Mouse (Mus musculus): ENCODE data around the gene Nphp1. TPM values are rescaled to one million over a fixed set of nuclear protein-coding genes. Genes with fewer than 3 reads are reported as not detected.

The Nphp1 gene
- polyA plus RNA-seq, 1 experiment from 2014 or later, result 7.7 TPM

DNA sequence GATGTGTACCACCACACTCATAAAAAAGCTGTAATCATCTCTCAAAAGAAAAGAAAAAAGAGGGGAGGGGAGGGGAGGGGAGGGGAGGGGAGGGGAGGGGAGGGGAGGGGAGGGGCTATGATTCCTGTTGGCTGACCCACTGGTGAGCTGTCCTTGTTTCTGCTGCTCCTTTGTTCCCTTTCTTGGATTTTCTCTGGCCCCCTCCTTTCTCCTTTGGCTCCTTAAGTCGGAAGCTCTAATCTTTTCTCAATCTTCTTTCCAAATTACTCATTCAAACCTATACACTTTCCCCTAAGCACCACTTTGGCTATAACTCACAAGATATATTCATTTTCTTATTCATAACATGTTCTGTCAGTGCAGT is 14.1 kb downstream of the Nphp1 start:
- 32% methylated on average over 1 of the region's 1 CpGs for WGBS (ENCODE audit: insufficient replicate concordance)

DNA sequence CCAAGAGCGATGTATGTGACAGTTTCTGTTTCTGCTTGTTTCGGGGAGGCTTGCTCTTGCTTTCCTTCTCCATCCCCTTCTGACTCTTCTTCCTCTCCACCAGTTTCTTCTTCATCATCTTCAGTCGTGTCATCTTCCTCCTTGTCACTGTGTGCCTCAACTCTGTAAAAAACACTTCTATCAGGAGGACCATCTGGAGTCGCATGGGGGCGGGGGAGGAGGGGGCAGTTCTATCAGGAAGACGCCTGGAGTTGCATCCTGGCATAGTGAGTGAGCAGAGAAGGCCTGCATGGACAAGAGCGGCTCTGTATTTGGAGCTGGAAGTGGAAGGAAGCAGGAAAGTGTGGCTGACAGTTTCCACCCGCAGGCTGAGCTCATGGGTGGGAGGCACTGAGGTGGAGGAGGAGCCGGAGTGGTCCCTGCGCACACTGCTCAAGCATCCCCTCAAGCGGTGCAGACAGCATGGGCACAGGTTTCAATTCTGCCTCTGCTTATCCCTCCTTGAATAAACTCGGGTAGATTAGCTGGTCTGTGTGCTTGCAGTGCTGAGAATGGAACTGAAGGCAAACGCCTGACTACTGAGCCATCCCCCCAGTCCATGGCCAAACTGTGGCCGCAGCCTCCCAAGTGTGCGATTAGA is 14.6 kb downstream of the Nphp1 start:
- Histone ChIP-seq H3K4me2 (peak overlapping the region; percentile 60), H3K9me3 (replicated peaks) (no peaks in the 10 kb centered on the region), H3K36me3 (peaks cover 4% of the 10 kb centered on the region; the same call in 1 of the 2 replicates), H3K27me3 (no peaks in the 10 kb centered on the region), H3K9ac (peak overlapping the region; percentile 55), H3K4me1 (replicated peaks) (peaks cover 12% of the 10 kb centered on the region), H3K27ac (peak overlapping the region; percentile 87), H3K4me3 (replicated peaks) (peak overlapping the region; percentile 45)
- ATAC-seq (ENCODE audit: low read depth) (peak; percentile 96), DNase-seq (peak; percentile 25)
- WGBS (ENCODE audit: insufficient replicate concordance), result 42% methylated on average over 15 of the region's 15 CpGs

More for the DNA sequence above, 14.1 kb downstream of the Nphp1 start:
- no peak for ATAC-seq (ENCODE audit: low read depth)
- Histone ChIP-seq H3K9me3 (replicated peaks) (no peaks in the 10 kb centered on the region), H3K4me3 (replicated peaks) (no peak overlapping the region), H3K4me1 (replicated peaks) (peaks cover 12% of the 10 kb centered on the region), H3K9ac (no peak overlapping the region), H3K4me2 (peak overlapping the region; percentile 60), H3K27me3 (no peaks in the 10 kb centered on the region), H3K36me3 (peaks cover 4% of the 10 kb centered on the region; the same call in 1 of the 2 replicates), H3K27ac (peak overlapping the region; percentile 87)
- no peak for DNase-seq

DNA sequence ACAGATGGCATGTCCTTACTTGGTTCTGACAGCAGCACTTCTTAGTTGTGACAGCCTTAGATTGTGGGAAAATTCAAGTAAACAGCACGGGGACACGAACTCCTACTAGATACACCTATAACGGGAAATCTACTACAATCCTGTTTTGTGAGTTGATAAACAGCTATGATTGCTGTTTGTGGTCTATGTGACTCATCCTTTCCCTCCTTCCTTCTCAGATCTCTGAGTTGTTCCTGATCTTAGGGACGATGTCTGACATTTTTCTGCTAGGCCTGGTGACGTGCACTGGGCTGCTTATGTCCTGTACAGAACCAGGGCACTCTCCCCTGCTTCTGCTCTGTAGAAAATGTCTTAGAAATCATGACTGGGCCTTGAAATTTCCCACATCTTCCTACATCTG is 27.1 kb downstream of the Nphp1 start:
- no peak for ATAC-seq (ENCODE audit: low read depth)
- 60% methylated on average over 5 of the region's 5 CpGs for WGBS (ENCODE audit: insufficient replicate concordance)
- H3K4me3 ChIP-seq (replicated peaks), result no peak overlapping the region

DNA sequence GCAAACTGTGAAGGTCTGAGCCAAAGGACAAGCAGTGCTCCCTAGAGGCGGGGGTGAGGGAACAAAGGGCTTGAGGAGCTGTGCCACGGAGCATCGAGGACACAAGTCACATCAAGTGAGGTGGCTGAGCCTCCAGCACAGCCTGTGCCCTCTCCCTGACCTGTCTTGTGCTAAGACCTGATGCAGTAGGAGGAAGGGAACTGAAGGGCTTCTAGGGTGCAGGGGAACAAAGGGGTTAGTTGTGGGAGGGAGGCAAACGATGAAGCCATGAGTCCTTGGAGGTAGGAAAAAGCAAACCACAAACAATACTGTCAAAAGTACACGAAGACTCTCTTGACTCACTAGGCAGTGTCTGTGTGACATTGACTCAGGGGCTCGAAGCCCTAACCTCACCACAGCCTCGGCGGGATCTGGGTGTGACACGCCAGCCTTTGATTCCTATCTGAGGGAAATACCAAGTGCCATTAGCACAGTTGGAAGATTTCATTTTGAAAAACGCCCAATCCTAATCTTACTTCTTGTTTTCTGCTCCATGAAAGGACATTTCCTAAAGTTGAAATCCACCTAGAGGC is 28.2 kb downstream of the Nphp1 start:
- no peaks in the 10 kb centered on the region for H3K9me3 ChIP-seq (replicated peaks)
- DNase-seq (no peak), ATAC-seq (ENCODE audit: low read depth) (no peak)
- H3K4me3 ChIP-seq (replicated peaks), result no peak overlapping the region
- no peaks in the 10 kb centered on the region for H3K27me3 ChIP-seq
- H3K36me3 ChIP-seq, result 0 out of 2 replicates have a peak, but pooled peaks cover 5% of the 10 kb centered on the region
- H3K9ac ChIP-seq, result no peak overlapping the region
- peaks cover 12% of the 10 kb centered on the region; the same call in 1 of the 2 replicates for H3K4me1 ChIP-seq (replicated peaks)
- WGBS (ENCODE audit: insufficient replicate concordance), result 43% methylated on average over 10 of the region's 10 CpGs
- no peak overlapping the region for H3K27ac ChIP-seq
- H3K4me2 ChIP-seq, result no peak overlapping the region

More for the DNA sequence above, 27.1 kb downstream of the Nphp1 start:
- DNase-seq, result no peak
- H3K9ac ChIP-seq, result no peak overlapping the region
- H3K4me1 ChIP-seq (replicated peaks), result peaks cover 12% of the 10 kb centered on the region; the same call in 1 of the 2 replicates
- no peaks in the 10 kb centered on the region for H3K27me3 ChIP-seq
- no peaks in the 10 kb centered on the region for H3K9me3 ChIP-seq (replicated peaks)
- H3K36me3 ChIP-seq, result 0 out of 2 replicates have a peak, but pooled peaks cover 5% of the 10 kb centered on the region
- no peak overlapping the region for H3K27ac ChIP-seq
- H3K4me2 ChIP-seq, result no peak overlapping the region

DNA sequence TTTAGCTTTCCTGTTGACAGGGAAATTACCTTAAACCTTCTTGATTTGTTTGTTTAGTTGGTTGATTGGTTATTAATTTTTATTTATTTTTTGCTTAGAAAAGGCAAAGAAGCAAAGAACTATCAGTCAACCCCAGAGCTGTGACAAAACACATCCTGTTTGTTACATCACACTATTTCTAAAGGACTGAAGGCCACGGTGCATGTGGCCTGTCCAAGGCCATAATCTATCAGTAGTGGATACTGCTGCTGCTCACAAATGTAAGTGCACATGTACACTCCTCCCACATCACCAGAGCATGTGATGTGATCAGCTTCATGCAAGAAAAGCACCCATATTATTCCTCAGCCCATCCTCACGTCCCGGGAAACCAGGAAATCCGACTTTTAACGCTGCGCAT is 28.7 kb downstream of the Nphp1 start:
- H3K4me3 ChIP-seq (replicated peaks), result no peak overlapping the region
- H3K4me1 ChIP-seq (replicated peaks), result peaks cover 12% of the 10 kb centered on the region; the same call in 1 of the 2 replicates
- H3K27me3 ChIP-seq, result no peaks in the 10 kb centered on the region
- WGBS (ENCODE audit: insufficient replicate concordance), result 72% methylated on average over 6 of the region's 6 CpGs
- H3K9me3 ChIP-seq (replicated peaks), result no peaks in the 10 kb centered on the region
- ATAC-seq (ENCODE audit: low read depth) (no peak), DNase-seq (no peak)
- H3K36me3 ChIP-seq, result 0 out of 2 replicates have a peak, but pooled peaks cover 5% of the 10 kb centered on the region
- no peak overlapping the region for H3K9ac ChIP-seq
- no peak overlapping the region for H3K4me2 ChIP-seq
- H3K27ac ChIP-seq, result no peak overlapping the region

DNA sequence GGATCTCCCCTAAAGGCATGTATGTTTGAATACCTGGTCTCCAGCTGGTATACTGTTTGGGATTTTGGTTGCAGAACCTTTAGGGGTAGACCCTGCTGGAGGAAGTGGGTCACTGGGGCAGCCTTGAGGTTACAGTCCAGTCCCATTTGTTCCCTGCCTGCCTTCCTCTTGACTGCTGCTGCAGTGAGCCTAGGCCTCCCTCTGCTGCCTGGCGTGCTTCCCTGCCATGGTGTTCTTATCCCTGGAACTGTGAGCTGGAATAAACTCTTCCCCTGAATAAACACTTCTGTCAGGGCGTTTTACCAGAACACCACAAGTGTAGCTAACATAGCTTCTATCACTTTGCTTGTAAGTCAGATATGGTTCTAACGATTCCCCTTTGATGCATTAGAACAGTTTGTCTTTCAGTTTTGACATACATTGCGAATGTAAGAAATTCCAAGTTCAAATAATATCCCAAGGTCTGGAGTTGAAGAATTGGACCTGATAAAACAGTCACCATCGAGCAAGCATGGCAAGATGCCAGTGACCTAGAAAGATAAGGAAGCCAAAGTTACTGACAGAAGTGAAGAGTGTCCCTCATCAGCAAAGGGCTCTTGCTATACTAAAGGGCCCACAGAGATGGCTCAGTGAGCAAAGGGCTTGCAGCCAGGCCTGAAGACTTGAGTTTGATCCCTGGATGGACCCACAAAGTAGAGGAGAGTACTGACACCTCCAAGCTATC is 29.4 kb downstream of the Nphp1 start:
- Histone ChIP-seq H3K27ac (no peak overlapping the region), H3K27me3 (no peaks in the 10 kb centered on the region), H3K4me1 (replicated peaks) (peaks cover 12% of the 10 kb centered on the region; the same call in 1 of the 2 replicates), H3K4me2 (no peak overlapping the region), H3K36me3 (0 out of 2 replicates have a peak, but pooled peaks cover 5% of the 10 kb centered on the region), H3K4me3 (replicated peaks) (no peak overlapping the region), H3K9me3 (replicated peaks) (no peaks in the 10 kb centered on the region), H3K9ac (no peak overlapping the region)
- DNase-seq (no peak), ATAC-seq (ENCODE audit: low read depth) (no peak)
- 59% methylated on average over 5 of the region's 5 CpGs for WGBS (ENCODE audit: insufficient replicate concordance)

DNA sequence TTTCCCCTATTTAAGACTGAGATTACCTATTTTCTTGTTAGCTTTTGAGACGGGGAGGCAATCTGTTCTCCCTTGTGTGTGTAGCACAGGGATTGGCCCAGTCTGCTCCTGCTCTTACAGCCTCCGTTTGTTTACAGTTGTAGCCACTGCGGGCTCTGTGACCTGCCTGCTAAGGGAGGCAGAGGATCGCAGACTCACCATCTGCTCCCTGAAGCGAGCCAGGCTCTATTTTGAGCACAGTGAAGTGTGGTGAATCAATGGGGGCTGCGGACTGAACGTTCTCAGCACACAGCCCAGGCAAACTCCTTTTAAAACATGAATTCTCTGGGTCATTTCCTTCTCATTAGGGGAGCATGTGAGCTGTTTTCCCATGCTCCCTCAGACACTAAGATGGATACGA is 31.5 kb downstream of the Nphp1 start:
- Histone ChIP-seq H3K4me2 (no peak overlapping the region), H3K9me3 (replicated peaks) (no peaks in the 10 kb centered on the region), H3K4me1 (replicated peaks) (peaks cover 12% of the 10 kb centered on the region; the same call in 1 of the 2 replicates), H3K4me3 (replicated peaks) (no peak overlapping the region), H3K36me3 (0 out of 2 replicates have a peak, but pooled peaks cover 5% of the 10 kb centered on the region), H3K27ac (no peak overlapping the region), H3K27me3 (no peaks in the 10 kb centered on the region), H3K9ac (no peak overlapping the region)
- DNase-seq (no peak), ATAC-seq (ENCODE audit: low read depth) (no peak)
- 41% methylated on average over 8 of the region's 8 CpGs for WGBS (ENCODE audit: insufficient replicate concordance)

DNA sequence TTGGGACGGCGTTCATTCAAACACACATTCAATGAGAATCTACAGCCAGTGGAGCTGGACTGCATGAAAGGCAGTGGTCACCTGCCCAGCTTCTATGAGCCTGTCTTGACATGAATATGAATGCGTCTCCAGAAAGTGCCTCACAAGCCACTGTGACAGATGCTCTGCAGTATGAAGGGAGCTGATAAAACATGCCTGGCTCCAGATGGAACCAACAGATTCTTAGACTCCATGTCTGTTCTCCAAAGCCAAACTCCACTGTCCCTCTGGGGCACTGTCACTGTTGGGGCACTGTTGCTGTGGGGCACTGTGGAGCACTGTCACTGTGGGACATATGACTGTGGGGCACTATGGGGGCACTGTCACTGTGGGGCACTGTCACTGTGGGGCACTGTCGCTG is 34.6 kb downstream of the Nphp1 start:
- Histone ChIP-seq H3K4me1 (replicated peaks) (0 out of 2 replicates have a peak, but pooled peaks cover under 1% of the 10 kb centered on the region), H3K9ac (no peak overlapping the region), H3K4me2 (no peak overlapping the region), H3K27ac (no peak overlapping the region), H3K36me3 (no peaks in the 10 kb centered on the region), H3K9me3 (replicated peaks) (no peaks in the 10 kb centered on the region), H3K4me3 (replicated peaks) (no peak overlapping the region), H3K27me3 (no peaks in the 10 kb centered on the region)
- DNase-seq (no peak), ATAC-seq (ENCODE audit: low read depth) (no peak)
- WGBS (ENCODE audit: insufficient replicate concordance), result 75% methylated on average over 4 of the region's 4 CpGs

DNA sequence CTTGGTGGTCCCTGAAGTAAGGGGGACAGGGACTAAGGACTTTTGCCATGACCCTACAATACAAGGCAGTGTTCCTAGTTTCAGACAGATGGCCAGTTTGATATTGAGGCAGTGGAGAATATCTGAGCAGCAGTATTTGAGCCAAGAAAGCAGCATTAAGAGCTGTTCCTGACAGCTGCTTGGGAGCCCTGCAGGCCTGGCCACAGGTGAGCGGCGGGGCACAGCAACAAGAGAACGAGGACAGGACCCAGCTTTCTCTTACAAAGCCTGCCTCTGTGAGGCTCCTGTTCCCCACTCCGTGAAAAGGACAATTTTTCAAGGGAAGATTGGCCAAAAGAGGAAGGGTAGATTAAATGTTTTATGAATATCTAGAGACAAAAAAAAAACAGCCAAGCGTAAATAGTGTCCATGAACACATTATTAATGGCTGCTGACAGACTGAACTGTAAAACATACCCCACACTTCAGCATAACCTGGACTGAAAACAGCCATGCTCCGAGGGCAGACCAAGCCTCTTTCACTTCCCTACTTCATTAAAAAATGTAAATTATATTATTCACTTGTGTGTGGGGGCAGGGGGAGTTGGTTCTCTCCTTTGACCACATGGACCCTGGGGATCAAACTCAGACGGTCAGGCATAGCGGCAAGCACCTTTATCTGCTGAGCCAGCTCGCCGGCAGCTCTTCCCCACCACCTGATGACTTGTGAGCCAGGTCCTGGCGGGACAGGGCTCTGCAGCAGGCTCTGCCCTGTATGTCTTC is 36.7 kb downstream of the Nphp1 start:
- no peaks in the 10 kb centered on the region for H3K36me3 ChIP-seq
- no peaks in the 10 kb centered on the region for H3K9me3 ChIP-seq (replicated peaks)
- DNase-seq (no peak), ATAC-seq (ENCODE audit: low read depth) (no peak)
- WGBS (ENCODE audit: insufficient replicate concordance), result 63% methylated on average over 11 of the region's 11 CpGs
- no peak overlapping the region for H3K4me2 ChIP-seq
- H3K4me3 ChIP-seq (replicated peaks), result no peak overlapping the region
- no peaks in the 10 kb centered on the region for H3K27me3 ChIP-seq
- H3K9ac ChIP-seq, result no peak overlapping the region
- no peaks in the 10 kb centered on the region for H3K4me1 ChIP-seq (replicated peaks)
- no peak overlapping the region for H3K27ac ChIP-seq

DNA sequence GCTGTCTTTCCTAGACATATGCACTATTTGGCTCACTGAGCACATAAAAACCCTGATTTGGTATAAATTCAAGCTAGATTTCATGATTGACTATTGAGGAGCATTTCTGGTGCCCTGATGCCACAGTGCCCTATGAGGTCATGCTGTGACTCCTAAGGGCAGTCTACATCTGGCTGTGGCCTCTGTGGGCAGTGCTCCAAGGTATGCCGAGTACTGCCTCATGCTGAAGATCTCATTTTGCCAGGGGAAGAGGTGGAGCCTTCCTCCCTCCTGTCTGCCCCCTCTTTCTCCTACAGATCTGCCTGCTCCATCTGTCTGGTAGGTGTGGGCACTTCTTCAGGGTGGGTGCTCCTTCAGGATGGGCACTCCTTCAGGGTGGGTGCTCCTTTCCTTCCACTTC is 39.3 kb downstream of the Nphp1 start:
- no peaks in the 10 kb centered on the region for H3K36me3 ChIP-seq
- ATAC-seq (ENCODE audit: low read depth) (no peak), DNase-seq (no peak)
- H3K27ac ChIP-seq, result no peak overlapping the region
- H3K9me3 ChIP-seq (replicated peaks), result no peaks in the 10 kb centered on the region
- no peak overlapping the region for H3K9ac ChIP-seq
- H3K4me3 ChIP-seq (replicated peaks), result no peak overlapping the region
- 44% methylated on average over 1 of the region's 1 CpGs for WGBS (ENCODE audit: insufficient replicate concordance)
- H3K4me1 ChIP-seq (replicated peaks), result no peaks in the 10 kb centered on the region
- H3K27me3 ChIP-seq, result no peaks in the 10 kb centered on the region
- no peak overlapping the region for H3K4me2 ChIP-seq

DNA sequence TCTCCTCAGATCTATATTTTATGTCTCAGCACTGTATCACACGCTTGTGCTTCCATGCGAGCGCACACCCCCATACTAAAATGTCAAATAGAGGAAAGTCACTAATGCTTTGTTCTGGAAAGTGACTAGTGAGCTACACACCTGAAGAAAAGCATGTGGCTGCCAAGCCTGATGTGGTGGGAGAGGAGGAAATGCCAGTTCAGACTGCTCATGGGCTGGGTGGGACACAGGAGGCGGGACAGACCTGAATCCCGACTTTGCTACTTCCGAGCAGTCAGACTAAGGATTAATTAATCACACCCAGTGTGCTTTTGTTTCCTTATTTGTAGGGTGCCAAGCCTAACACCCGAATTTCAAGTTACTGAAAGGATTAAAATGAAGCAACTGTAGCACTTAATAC is 40.4 kb downstream of the Nphp1 start:
- ATAC-seq (ENCODE audit: low read depth) (no peak), DNase-seq (no peak)
- no peak overlapping the region for H3K9ac ChIP-seq

More for the DNA sequence above, 40.4 kb downstream of the Nphp1 start:
- Histone ChIP-seq H3K27me3 (no peaks in the 10 kb centered on the region), H3K4me2 (no peak overlapping the region), H3K9me3 (replicated peaks) (no peaks in the 10 kb centered on the region), H3K36me3 (no peaks in the 10 kb centered on the region), H3K27ac (no peak overlapping the region), H3K4me1 (replicated peaks) (no peaks in the 10 kb centered on the region), H3K4me3 (replicated peaks) (no peak overlapping the region)
- 58% methylated on average over 7 of the region's 7 CpGs for WGBS (ENCODE audit: insufficient replicate concordance)

Measured in liver, embryonic 13.5 days (tissue).